Mouse (Mus musculus) monocyte, adult 2 months (primary cell): ENCODE data around the gene Lifr.

ENCODE experiments used
- DNase-seq, 2 experiments: peaks; one replicate each; pipeline ENCODE4 v3.0.0; 2022; ENCODE audit warnings: low spot score in 2 of 2, low read depth in 1 of 2

Gene Lifr

DNA sequence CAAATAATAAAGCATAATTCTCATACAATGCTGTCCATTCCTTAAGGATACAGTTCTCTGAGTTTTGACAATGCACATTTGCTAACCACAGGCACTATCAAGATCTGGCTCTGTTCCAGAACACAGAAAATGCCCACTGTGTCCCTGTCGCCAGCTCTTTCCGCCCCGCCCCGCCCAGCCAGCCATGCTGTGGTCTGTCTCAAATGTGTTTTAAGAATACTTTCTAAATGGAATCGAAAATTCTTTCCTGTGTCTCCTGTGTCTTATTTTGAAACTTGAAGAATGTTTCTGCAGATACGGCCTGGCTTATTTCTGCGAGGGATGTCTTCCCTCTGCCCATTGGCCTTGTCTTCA is 64.3 kb downstream of the Lifr start:
- DNase-seq: no peak

DNA sequence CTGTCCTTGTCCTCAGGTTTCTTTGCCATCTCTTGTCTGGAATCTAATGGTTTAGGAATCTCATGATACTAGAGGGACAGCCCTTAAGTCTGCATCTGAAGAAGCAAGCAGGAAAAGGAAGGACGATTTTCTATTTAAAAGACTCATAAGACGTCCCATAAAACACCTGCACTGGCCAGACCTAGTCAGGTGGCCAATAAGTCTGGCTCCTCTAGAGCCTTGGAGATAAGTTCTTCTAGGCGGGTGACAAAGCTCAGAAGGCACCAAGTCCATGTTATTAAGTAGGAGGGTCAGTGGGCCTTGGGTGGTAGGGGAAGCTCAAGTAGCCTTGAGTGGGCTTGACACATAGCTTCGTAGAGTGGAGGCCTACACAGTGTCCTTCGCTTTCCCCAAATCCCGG is 67.2 kb downstream of the Lifr start:
- no peak for DNase-seq

GRCm38 (mm10) chr15:7159869-7160268 is 69.5 kb downstream of the Lifr start:
- DNase-seq: no peak

DNA sequence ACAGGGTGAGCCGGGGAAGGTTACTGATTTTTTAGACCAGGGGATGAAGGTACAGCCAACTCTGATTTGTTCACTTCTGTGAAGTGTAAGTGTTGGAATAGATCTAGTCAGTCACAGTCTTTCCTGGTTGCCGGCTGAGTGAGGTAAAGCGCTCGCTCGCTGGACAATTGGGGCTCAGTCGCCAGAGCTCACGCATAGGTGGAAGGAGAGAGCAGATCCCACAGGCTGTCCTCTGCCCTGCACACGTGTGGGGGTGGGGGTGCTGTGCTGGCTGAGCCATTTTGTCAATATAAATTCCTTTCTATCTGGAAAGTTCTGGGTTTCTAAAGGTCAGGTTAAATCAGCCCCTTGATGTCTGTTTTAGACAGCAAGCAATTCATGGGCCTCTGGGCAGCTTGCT is 69.9 kb downstream of the Lifr start:
- DNase-seq: no peak

GRCm38 (mm10) chr15:7163851-7164250 is 73.4 kb downstream of the Lifr start:
- no peak for DNase-seq

DNA sequence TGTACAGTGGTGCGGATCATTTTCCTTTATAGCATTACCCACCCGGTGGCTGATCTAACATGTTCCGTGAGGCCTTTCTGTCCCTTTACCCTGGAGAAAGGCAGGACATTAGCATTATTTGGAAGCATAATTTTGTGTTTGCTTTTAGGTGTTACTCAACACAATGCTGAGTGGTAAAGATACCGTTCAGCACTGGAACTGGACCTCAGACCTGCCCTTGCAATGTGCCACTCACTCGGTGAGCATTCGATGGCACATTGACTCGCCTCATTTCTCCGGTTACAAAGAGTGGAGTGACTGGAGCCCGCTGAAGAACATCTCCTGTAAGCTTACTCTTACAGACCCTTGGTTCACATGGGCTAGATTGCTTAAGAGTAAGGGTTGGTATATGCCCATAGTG is 76.3 kb downstream of the Lifr start:
- DNase-seq: no peak

DNA sequence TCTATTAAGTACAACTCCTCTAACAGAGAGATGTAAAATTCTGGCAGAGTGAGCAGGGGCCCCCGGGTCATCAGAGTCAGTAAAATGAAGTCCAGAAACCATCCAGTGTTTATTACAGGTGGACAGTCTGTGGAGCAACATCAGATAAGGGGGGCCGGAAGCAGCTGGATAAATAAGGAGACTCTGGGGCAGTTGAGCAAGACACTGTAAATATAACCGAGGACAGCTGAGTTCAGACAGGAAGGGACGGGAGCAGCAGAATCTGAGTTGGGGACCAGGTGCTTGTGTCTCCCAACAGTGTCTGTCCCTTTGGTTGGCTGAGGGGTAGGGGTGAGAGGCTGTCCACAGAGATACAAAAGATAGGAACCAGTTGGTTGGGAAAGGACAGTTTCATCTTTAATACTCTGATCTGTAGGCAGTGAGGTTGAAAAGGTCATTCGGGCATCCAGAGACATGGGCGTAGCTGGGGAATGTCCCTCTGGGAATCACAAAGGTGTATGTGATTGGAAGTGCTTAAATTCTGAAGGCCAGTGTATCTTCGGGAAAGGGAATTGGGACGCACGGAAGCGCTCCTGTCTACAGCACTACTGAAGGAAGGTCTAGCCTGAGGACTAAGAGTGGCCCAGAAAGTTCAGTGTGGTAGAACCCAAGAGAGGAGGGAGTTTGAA is 77.0 kb downstream of the Lifr start:
- no peak for DNase-seq

GRCm38 (mm10) chr15:7167906-7168532 is 77.6 kb downstream of the Lifr start:
- DNase-seq: no peak

DNA sequence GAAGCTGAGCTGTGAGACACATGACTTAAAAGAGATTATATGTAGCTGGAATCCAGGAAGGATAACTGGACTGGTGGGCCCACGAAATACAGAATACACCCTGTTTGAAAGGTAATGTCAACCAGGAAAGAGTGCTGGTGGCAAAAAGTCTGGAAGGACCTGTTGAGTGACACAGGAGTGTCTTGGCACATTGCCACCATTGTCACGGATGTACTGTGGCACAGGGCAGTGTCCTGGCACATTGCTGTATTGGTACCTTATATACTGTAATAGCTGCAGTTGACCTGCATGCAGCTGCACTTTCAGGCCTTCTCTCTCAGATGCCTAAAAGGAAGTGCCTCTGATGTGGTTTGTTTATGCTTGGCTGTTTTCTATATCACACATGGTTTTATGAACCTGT is 82.5 kb downstream of the Lifr start:
- no peak for DNase-seq

DNA sequence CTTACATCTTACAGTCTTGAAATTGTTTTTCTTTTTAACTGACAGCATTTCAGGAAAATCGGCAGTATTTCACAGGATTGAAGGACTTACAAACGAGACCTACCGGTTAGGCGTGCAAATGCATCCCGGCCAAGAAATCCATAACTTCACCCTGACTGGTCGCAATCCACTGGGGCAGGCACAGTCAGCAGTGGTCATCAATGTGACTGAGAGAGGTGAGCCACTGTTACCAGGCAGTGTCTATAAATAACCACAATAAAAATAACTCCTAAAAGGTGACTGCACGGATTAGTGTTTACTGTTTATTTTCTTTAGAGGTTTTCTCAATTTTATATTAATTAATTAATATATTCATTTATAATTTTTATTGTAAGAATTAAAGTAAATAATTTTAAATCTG is 82.9 kb downstream of the Lifr start:
- DNase-seq: no peak

DNA sequence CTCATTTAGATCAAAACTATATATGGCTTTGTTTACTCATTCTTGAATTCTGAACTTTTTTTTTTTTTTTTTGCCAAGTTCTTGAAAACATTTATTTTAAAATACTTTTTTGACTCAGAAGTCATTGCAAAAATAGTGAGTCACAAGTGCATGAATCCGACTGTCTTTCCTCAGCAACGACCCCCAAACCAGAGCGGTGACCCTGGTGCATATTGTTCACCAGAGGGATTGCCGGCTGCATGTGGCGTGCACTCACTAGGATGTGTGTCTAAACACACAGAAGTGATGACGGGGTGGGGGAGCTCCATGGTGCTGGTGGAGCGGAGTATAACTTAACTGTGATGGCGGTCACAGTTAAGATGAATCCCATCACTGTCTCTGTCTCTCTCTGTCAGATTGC is 83.4 kb downstream of the Lifr start:
- DNase-seq: no peak

DNA sequence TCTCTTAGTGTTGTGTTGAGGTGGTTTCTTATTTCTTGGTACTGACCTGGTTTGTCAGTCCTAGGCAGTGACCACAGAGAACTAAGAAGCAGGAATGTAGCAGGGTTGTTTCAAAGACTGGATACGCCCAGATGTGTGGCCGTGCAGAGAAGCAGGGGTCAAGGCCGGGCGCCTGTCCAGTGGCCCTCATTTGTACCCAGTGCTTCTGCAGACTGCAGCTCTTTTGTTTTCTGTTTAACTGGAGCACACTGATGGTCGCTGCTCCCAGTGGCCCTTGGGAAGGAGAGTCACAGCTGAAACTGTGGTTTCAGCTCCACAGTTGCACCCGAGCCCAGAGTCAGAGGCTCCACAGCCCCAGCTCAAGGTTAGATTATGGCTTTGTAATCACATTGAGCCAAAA is 90.2 kb downstream of the Lifr start:
- no peak for DNase-seq

GRCm38 (mm10) chr15:7187682-7188081 is 97.3 kb downstream of the Lifr start:
- DNase-seq: no peak

DNA sequence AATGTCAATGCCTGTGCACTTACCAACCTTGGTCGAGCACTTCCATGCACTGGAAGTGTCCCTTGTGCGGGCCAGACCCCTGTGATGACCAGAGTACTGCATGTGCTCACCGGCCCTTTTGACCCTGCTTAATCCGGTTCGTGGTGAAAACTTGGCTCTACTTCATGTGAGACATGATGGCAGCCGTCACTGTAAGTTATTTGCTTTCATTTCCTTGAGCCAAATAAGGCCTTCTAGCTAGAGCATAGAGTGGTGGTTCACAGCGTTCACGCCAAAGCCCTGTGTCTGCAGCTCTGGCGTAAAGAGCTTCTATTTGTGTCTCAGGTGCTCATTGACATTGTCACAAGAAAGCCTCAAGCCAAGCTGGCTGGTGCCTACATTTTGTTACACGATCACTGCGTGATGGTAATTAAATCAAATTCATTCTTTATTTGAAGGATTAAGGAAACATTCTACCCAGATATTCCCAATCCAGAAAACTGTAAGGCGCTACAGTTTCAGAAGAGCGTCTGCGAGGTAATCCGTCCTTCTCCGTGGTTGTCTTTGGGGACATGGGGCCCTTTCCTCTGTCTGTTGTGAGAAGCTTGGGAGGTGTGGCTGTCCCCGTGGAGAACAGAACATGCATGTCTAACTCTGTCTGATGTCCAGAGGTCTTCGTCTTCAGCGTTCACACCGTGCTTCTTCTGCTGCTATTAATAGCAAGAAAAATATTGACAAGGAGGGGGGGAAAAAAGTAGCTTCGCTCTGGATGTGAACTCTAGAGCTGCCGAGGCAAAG is 99.5 kb downstream of the Lifr start:
- no peak for DNase-seq

- DNase-seq: no peak
These were observed 100.7 kb downstream of the Lifr start for GRCm38 (mm10) chr15:7191074-7191473.

DNA sequence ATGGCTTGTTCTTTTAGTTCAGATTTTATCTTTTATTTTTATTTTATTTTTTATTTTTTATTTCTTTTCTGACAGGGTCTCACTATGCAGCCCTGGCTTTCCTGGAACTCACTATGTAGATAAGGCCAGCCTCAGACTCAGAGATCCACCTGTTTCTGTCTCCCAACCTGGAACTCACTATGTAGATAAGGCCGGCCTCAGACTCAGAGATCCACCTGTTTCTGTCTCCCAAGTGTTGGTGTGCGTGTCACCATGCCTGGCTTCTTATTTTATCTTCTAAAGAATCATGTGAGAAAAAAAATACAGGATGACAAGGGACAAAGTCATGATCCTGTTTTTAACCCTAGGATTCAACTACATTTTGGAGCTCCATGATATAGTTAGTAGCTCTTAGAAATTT is 102.2 kb downstream of the Lifr start:
- DNase-seq: no peak

GRCm38 (mm10) chr15:7194147-7194720 is 103.8 kb downstream of the Lifr start:
- no peak for DNase-seq

DNA sequence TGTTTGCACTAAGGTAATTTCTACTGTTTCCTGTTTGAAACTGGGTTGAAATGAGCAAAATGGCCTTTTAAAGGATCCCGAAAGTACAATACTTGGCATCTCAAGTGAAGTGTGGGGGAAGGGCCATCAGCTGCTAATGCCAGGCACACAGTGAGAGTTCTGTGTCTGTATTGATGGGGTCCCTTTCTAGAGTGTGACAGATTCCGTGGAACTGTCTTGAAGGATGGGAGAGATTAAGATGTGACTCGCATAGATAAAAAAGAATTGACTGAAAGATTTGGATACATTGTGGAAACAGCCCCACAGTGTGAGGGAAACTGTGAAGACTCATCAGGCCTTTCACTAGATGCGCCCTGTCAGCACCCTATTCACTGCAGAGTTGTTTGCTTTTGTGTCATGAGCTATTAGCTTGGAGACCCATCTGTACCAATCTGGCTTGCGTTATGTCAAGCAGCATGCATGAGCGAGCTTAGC is 104.4 kb downstream of the Lifr start:
- DNase-seq: no peak

- DNase-seq: no peak
These were observed 107.4 kb downstream of the Lifr start for GRCm38 (mm10) chr15:7197652-7198445.

DNA sequence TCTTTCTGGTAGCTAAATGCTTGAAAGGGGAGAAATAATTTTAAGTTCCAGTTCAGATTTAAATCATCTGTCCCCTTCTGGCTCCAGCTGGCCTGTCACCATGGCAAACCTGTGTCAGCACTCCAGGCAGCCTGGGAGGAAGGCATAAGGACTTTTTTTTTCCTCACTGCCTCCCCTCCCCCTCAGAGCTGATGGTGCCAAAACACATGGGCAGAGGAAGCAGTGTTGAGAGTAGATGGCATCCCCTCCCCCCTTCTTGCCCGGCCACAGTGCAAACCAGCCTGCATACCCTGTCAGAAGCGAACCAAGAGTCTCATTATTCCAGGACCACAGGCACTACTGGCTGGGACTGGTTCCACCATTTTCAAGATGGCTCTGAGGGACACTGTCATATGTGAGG is 108.4 kb downstream of the Lifr start:
- no peak for DNase-seq

- no peak for DNase-seq
These were observed 109.9 kb downstream of the Lifr start for GRCm38 (mm10) chr15:7200286-7200685.
